Mouse (Mus musculus) adrenal gland, postnatal 14 days (tissue): Measurements from ENCODE around the gene Kif22. TPM values are rescaled to one million over a fixed set of nuclear protein-coding genes. Genes with fewer than 3 reads are reported as not detected.

Experiments used
- DNase-seq: peaks from one replicate; pipeline ENCODE4 v3.0.0; 2021; ENCODE audit warnings: mixed read lengths
- microRNA-seq, 2 experiments: library from miRNA; unstranded; fragments of <30 nt; microRNA quantifications; one replicate each; pipeline ENCODE4 v1.2.0; 2021
- total RNA-seq: library from RNA; stranded (reverse); gene quantifications from 2 replicates; pipeline ENCODE4 v1.2.3, GENCODE M21; 2021

Gene Kif22
- total RNA-seq, 1 experiment from 2014 or later: 21.7 TPM

GRCm38 (mm10) chr7:126983113-126983512 is 59.2 kb downstream of the Kif22 start:
- no peak for DNase-seq

DNA sequence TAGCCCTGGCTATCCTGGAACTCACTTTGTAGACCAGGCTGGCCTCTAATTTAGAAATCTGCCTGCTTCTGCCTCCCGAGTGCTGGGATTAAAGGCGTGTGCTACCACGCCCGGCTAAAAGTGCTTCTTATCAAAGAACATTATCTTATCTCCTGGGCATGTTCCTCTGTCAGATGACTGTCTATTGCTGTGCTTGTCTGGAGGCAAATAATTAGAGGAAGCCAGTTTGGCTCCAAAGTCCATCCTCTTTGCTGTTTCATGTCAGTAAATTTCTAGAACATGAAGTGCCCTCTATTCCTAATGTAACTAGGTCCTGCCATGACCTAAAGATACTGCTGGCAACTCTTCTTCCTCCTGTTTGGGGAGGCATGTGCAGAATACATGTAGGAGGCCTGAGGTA is 60.2 kb downstream of the Kif22 start:
- DNase-seq: no peak

DNA sequence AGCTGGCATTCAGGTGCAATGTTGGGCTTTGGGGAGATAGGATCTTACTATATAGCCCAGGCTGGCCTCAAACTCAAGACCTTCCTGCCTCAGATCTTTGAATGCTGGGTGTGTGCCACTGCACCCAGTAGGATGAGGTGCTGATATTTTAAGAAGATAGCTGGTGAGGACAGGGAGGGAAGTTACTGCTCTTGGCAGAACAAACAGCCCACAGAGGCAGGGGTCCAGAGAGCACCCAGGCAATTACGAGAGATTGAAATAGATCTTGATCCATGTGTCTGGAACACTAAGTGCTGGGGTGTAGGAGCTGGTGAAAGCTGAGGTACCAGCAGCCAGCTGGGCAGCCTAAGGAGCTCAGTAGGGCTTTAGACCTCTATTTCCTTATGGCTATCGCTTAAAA is 60.7 kb downstream of the Kif22 start:
- DNase-seq: no peak

DNA sequence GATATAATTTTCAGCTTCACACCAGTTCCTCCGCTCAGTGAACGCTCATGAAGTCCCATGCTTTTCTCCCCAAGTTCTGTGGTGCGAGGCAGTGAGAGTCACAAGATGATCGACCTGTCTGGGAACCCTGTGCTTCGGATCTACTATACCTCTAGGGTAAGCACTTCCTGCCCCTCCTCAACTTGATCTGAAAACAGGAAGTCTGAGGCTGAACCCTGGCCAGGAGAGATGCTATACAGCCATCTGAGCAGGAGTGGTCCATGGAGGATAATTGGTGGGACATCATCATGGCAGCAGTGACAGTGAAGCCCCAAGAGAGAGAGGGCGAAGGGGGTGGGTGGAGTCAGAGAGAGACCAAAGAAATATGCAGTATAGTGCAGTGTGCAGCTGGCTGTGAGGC is 63.4 kb downstream of the Kif22 start:
- no peak for DNase-seq

Small RNAs within 50 kb of the gene (microRNA-seq; reads per million reads assigned to microRNA genes)
- gene Gm44343: 0 reads per million in 2 experiments

Other genes with a start within 250 kb of the Kif22 start
- gene Ppp4c, start 250.0 kb downstream of the Kif22 start, total RNA-seq: 94.7 and 109 TPM in 2 replicates
- 32.1 and 32.5 TPM in 2 replicates for gene Fam57b, start 244.8 kb downstream of the Kif22 start, total RNA-seq
- not detected in 2 replicates for gene 4930451I11Rik, start 210.8 kb downstream of the Kif22 start, total RNA-seq
- 0.63 and 0.64 TPM in 2 replicates for gene Doc2a, start 195.1 kb downstream of the Kif22 start, total RNA-seq
- 24.1 and 30.2 TPM in 2 replicates for gene Hirip3, start 180.5 kb downstream of the Kif22 start, total RNA-seq
- gene Ino80e, start 180.1 kb downstream of the Kif22 start, total RNA-seq: 39.2 and 41.9 TPM in 2 replicates
- gene Taok2, start 157.8 kb downstream of the Kif22 start, total RNA-seq: 68.8 and 79.4 TPM in 2 replicates
- gene Tmem219, start 119.6 kb downstream of the Kif22 start, total RNA-seq: 27.6 and 27.9 TPM in 2 replicates
- 20.2 and 24.7 TPM in 2 replicates for gene Kctd13, start 113.6 kb downstream of the Kif22 start, total RNA-seq
- 1.7 and 2.2 TPM in 2 replicates for gene Asphd1, start 92.9 kb downstream of the Kif22 start, total RNA-seq
- gene Sez6l2, start 91.9 kb downstream of the Kif22 start, total RNA-seq: 54.2 and 62.2 TPM in 2 replicates
- 78.2 and 83.0 TPM in 2 replicates for gene Cdipt, start 66.6 kb downstream of the Kif22 start, total RNA-seq
- gene Cdiptos, start 66.4 kb downstream of the Kif22 start, total RNA-seq: 1.6 TPM in 2 replicates
- gene Mvp, start 27.9 kb downstream of the Kif22 start, total RNA-seq: 61.7 and 63.8 TPM in 2 replicates
- 3.0 and 3.2 TPM in 2 replicates for gene Pagr1b, start 26.0 kb downstream of the Kif22 start, total RNA-seq
- 7.9 and 24.6 TPM in 2 replicates for gene Pagr1a, start 25.1 kb downstream of the Kif22 start, total RNA-seq
- 8.4 and 26.9 TPM in 2 replicates for gene Gm42742, start 21.4 kb downstream of the Kif22 start, total RNA-seq
- gene Prrt2, start 21.3 kb downstream of the Kif22 start, total RNA-seq: 3.5 and 4.6 TPM in 2 replicates
- gene Maz, start 15.4 kb downstream of the Kif22 start, total RNA-seq: 133 and 142 TPM in 2 replicates
- not detected in 2 replicates for gene Zg16, start 44.9 kb upstream of the Kif22 start, total RNA-seq
- gene AI467606, start 48.9 kb upstream of the Kif22 start, total RNA-seq: 1.3 and 5.7 TPM in 2 replicates
- gene Qprt, start 79.8 kb upstream of the Kif22 start, total RNA-seq: 1.8 and 11.4 TPM in 2 replicates
- gene Spn, start 95.4 kb upstream of the Kif22 start, total RNA-seq: 1.4 and 7.9 TPM in 2 replicates
- 50.9 and 55.4 TPM in 2 replicates for gene Cd2bp2, start 153.6 kb upstream of the Kif22 start, total RNA-seq
- 38.9 and 45.6 TPM in 2 replicates for gene Tbc1d10b, start 166.0 kb upstream of the Kif22 start, total RNA-seq
- 4.3 and 4.9 TPM in 2 replicates for gene Mylpf, start 166.4 kb upstream of the Kif22 start, total RNA-seq
- gene Zfp553, start 190.6 kb upstream of the Kif22 start, total RNA-seq: 10.0 and 13.8 TPM in 2 replicates
- 11.2 and 35.8 TPM in 2 replicates for gene Sept1, start 190.7 kb upstream of the Kif22 start, total RNA-seq
- gene Zfp771, start 201.8 kb upstream of the Kif22 start, total RNA-seq: 25.9 and 28.1 TPM in 2 replicates
- gene Dctpp1, start 218.2 kb upstream of the Kif22 start, total RNA-seq: 48.3 and 57.5 TPM in 2 replicates
- gene Sephs2, start 231.6 kb upstream of the Kif22 start, total RNA-seq: 147 and 187 TPM in 2 replicates